Mouse (Mus musculus) 3134 (cell line): Measurements from ENCODE around the gene Gm11172.
"Not testable (repeated sequence)": the region's sequence is repeated elsewhere in the genome, so short reads cannot be mapped to it uniquely, and the experiment has no call there.

Experiments
- DNase-seq: peaks from one replicate; pipeline ENCODE4 v3.0.0-alpha.2; 2011; ENCODE audit warnings: low spot score; ENCODE audit not compliant: insufficient read length; ENCODE audit errors: extremely low read depth

The Gm11172 gene

GRCm38 (mm10) chr16:10784793-10785370 is 27.8 kb upstream of the Gm11172 start:
- peak; percentile 94 for DNase-seq

- peak; percentile 97 for DNase-seq
Measured at GRCm38 (mm10) chr16:10785371-10786231, 27.1 kb upstream of the Gm11172 start, which contains the start of gene Socs1. TSS of gene Socs1 (minus strand) at chr16:10785536.

GRCm38 (mm10) chr16:10786288-10786687 is 26.4 kb upstream of the Gm11172 start:
- no peak for DNase-seq

DNA sequence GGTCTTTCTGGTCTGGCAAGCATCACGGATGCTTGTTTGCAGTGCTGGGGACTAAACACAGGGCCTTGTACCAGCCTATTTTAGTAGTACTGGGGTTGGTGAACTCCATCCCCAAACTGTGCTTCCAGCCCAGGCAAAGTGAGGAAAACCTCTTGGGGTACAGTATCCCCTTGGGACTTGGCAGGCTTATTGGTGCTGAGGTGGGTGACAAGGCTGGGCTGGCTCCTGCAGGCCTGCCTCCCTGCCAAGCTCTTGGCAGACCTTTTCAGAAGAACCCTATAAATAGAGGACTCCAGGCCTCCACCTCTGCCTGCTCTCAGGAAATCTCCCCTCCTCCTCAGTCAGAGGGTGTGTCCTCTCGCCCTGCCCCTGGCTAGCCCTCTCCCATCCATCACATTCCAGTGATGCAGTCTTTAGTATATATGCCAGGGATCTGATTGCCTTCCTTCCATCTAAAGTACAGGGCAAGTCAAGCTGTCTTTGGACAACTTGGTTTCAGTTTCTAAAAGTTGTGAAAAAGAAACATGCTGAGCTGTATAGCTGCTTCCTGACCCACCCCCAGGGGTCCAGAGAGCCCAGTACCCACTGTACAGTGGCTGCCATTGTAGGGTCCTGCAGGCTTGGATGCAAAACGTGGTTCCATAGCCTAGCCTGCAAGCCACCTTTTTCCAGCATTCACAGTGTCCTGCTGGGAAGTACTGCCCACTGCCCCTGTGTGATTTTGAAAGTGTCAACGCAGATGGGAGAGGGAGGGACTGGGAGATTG is 25.8 kb upstream of the Gm11172 start:
- DNase-seq = no peak

- no peak for DNase-seq
Measured at GRCm38 (mm10) chr16:10787548-10788058, 25.1 kb upstream of the Gm11172 start.

DNA sequence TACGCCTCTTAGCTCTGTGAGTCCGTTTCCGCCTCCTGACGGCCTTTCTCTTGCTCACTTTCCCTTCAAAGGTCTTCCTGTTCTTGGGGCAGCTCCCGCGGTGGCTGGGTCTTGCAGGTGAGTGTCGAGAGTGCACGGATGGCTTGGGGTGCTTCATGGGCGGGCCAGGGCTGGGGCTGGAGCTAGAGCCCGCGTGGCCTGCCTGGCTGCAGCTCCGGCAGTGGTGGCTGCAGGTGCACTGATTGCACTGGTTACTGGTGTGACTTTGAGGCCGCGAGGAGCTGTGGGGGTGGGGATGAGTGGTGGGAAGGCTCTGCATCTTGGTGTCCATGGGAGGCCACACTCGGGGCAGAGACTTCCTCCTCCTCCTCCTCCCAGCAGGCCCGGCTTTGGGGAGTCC is 24.4 kb upstream of the Gm11172 start, which contains the start of gene Tnp2:
Gene Tnp2 (minus strand): TSS at position 390 of the 400 bp plus-strand sequence.
- DNase-seq = no peak

DNA sequence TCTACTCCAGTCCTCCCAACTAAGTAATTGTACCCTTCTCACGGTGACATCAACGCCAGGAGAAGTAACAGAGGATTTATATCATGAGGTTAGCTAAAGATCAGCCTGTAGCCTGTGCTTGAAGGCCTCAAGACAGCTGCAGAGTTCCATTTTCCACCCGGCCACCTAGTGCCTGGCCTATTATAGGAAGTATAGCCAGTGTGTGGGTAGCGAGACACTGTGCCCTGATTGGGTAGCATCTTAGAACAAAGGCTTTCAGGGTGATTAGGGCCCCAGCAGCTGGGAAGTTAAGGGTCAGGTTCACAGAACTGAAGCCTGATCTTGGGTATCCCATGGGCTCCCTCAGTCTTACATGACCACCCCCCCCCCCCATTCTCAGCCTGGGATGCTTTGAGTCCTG is 23.8 kb upstream of the Gm11172 start:
- no peak for DNase-seq

DNA sequence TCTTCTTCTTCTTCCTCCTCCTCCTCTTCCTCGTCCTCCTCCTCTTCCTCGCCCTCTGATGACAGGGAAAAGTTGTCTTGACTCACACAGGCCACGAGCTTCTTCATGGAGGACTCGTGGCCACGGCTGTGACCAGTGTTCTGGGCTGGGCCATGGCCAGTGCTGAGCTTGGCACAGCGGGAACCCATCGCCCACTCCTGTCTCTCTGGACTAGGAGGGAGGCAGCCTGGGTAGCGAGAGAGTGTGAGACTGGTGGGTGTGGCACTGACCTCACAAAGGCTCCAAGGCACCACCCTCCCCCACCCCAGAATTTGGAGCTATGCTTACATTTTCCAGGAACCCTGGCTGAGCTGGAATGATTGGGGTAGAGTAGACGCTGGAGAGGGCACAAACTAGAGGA is 22.0 kb upstream of the Gm11172 start, which contains the start of gene Prm3:
Gene Prm3 (minus strand): TSS at position 213 of the 400 bp plus-strand sequence.
- DNase-seq = no peak

DNA sequence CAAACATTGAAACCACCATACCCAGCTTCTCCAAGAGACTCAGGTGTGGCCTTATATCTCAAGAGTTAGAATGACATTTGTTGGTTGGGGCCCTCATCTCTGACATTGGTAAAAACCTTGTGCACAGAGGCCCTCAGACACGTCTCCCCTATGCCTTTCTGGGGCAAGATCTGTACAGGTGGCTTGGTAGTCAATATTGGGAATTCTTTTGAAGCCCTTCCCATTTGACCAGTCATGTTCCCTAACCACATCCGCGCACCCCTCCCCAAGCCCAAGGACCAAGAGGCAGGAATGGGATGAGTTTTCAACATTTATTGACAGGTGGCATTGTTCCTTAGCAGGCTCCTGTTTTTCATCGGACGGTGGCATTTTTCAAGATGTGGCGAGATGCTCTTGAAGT is 16.7 kb upstream of the Gm11172 start, which contains the start of gene Prm2:
Gene Prm2 (minus strand): TSS at position 101 of the 400 bp plus-strand sequence.
- DNase-seq = no peak

- not testable (repeated sequence) for DNase-seq
Measured at GRCm38 (mm10) chr16:10802420-10802819, 10.3 kb upstream of the Gm11172 start.

- DNase-seq = no peak
Measured at GRCm38 (mm10) chr16:10805789-10806527, 6.8 kb upstream of the Gm11172 start, which contains the start of gene Prm1. TSS of gene Prm1 (minus strand) at chr16:10805839.

DNA sequence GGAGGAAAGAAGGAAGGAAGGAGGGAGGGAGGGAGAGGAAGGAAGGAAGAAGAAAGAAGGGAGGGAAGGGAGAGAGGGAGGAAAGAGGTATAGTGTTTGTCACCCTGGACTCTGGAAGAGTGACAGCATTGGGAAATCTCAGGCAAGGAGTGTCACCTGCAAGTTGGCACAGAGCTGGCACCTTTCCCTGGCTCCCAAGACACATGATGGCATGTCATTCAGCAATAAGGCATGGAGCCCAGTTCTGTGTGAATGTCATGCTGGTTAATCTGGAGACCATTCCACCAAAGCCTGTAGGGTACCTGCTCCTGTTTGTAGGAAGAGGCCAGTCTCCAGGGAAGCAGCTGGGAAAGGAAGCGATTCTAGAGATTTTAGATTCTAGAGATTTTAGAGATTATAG is 2.3 kb upstream of the Gm11172 start:
- no peak for DNase-seq

- DNase-seq = no peak
Measured at GRCm38 (mm10) chr16:10813726-10814125, 1.0 kb downstream of the Gm11172 start.

GRCm38 (mm10) chr16:10814864-10815263 is 2.1 kb downstream of the Gm11172 start:
- peak; percentile 42 for DNase-seq

- no peak for DNase-seq
Measured at GRCm38 (mm10) chr16:10818579-10819135, 5.9 kb downstream of the Gm11172 start.

DNA sequence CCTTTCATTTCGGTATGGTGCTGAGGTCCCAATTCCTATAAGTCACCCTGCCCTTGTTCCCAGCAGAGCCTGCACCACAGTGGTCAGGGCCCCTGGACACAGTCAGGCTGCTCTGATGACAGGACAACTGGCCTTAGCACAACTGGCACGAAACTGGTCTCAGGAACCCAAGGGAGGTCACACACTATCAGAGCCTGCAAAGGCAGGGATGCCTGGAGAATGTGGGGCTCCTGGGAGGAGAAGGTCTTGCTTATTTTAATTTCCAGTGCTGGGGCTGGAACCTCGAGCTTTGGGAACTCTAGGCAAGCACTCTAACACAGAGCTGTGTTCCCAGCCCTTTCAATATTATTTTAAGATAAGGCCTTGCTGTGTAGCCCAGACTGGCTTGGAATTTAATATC is 7.3 kb downstream of the Gm11172 start:
- no peak for DNase-seq

GRCm38 (mm10) chr16:10821387-10821786 is 8.7 kb downstream of the Gm11172 start:
- DNase-seq = no peak

- peak; percentile 51 for DNase-seq
Measured at GRCm38 (mm10) chr16:10824536-10824935, 11.8 kb downstream of the Gm11172 start.

- DNase-seq = no peak
Measured at GRCm38 (mm10) chr16:10825840-10826239, 13.1 kb downstream of the Gm11172 start.

- no peak for DNase-seq
Measured at GRCm38 (mm10) chr16:10827269-10827668, 14.6 kb downstream of the Gm11172 start.
